Mouse (Mus musculus): ENCODE measurements around the gene Vmn1r80.
"Not testable (repeated sequence)": the region's sequence is repeated elsewhere in the genome, so short reads cannot be mapped to it uniquely, and the experiment has no call there.

Vmn1r80 gene

DNA sequence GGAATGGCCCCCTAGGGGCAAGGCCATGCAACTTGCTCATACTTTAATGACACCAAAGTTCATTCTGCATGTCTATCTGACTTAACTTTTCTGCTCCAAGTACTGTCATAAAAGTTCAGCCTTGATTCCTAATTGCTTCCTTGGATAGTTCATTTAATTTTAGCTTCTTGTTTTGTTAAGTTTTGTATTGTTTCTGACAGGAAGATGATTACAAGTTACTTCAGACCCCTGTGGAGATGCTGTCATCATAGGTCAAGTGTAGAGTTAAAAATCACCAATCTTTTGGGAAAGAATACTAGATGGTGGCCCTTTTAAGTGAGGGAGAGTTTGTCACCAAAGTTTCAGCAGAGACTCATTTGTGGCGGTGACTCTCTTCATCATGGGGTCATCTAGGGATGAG is at the start of gene Vmn1r80:
Gene Vmn1r80, plus strand, starts transcription at position 301 of the 400 bp plus-strand sequence.
- DNase-seq (ENCODE audit: low read depth, low spot score), result no peak

DNA sequence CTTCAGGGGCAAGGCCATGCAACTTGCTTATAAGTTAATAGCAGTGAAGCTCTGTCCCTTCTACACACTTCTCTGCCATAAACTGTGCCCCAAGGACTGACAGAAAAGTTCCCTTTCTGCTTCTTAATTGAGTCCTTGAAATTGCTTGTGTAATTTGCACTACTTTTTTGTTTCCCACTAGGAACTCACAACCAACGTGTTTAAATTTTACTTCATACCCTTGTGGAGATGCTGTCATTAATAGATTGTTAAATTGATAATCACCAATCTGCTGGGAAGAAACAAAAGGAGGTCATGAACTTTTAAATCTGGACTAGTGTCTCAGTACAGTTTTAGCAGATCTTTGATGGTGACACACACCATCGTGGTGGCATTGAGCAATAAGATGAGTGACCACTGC is 39.1 kb upstream of the Vmn1r80 start, which contains the start of gene Vmn1r78:
Gene Vmn1r78, plus strand, starts transcription at position 301 of the 400 bp plus-strand sequence.
- no peak for DNase-seq (ENCODE audit: low read depth, low spot score)

DNA sequence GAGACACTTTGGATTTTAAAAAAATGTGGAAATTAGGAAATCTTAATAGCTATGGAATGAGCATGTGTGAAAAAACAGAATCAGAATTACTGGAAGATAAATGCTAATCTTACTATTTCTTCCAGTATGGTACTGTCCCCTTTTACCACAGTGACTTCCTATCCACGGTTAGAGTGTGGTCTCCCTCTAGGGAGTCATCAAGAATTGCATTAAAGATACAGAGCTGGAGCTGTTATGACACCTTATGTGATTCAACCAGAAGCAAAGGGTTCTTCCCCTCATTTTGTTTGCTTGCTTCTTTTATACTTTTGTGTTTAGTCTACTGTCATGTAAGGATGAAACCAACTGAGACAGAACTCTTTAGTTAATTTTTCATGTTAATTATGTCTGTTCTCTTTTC is 32.6 kb upstream of the Vmn1r80 start:
- not testable (repeated sequence) for DNase-seq (ENCODE audit: low read depth, low spot score)

DNA sequence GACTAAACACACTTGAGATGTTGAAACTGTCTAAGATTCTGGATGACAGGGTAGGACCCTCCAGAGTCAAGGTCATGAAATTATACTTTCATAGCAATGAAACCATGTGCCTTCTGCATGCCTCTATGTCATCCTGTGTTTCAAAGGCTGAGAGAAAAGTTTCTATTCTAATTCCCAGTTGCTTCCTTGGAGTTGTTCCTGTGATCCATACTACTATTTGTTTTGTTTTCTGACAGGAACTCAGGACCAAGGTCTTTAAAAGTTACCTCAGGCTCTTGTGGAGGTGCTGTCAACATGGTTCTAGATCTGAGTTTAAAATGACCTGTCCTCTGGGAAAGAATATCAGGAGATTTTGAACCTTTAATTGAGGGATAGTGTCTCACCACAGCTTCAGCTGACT is 18.1 kb upstream of the Vmn1r80 start, which contains the start of gene Vmn1r79:
Gene Vmn1r79, plus strand, starts transcription at position 301 of the 400 bp plus-strand sequence.
- not testable (repeated sequence) for DNase-seq (ENCODE audit: low read depth, low spot score)

DNA sequence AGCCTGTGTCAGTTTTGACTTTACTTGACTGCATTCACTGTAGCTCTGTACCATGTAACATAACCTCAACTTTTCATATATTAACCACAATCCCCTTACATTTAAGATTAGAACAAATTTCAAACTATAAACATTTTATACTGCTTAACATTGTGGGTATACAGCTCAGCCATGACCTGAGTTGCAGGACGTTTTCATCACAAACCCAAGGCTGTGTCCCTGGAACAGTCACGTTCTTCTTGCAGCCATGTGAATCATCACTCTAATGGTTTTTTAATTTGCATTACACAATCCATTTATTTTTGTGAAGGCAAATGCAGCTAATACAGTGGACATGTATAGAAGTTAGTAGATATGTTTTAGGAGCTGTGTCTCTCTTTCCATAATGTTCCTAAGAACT is 16.2 kb upstream of the Vmn1r80 start:
- DNase-seq (ENCODE audit: low read depth, low spot score), result not testable (repeated sequence)

DNA sequence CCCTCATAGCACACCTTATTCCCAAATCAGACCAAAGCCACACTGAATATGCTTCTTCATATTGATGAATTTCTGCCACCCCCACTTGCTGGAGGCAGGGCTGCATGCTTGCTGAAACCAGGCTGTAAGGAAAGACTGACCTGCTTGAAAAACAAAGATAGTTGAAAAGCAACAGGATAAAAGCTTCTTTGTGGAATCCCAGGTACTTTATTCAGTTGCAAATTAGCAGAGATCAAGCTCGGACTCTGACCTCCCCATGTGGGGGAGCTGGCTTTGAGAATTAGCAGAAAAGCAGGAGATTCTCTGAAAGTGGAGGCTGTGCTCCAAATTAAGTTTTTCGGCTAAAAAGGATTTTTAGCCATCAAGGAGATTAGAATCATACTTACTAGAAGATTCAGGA is 15.1 kb downstream of the Vmn1r80 start:
- DNase-seq (ENCODE audit: low read depth, low spot score), result no peak
